Mouse (Mus musculus): ENCODE results near the gene Gm21985. TPM values are rescaled to one million over a fixed set of nuclear protein-coding genes. Genes with fewer than 3 reads are reported as not detected.

Gm21985 gene
- polyA plus RNA-seq, 1 experiment from 2014 or later, result not detected

GRCm38 (mm10) chr2:112367726-112368673, 101.9 kb downstream of the Gm21985 start, which contains the start of gene Emc4:
Gene Emc4, minus strand, starts transcription at chr2:112368027.
- Histone ChIP-seq H3K9me3 (replicated peaks; ENCODE audit: control insufficient read depth, low read length) (no peaks in the 10 kb centered on the region), H3K9ac (ENCODE audit: low read depth, low read length) (peak within 1 kb of the TSS; percentile 90), H3K27me3 (ENCODE audit: control insufficient read depth, insufficient read depth, low read depth, low read length) (no peaks in the 10 kb centered on the region), H3K4me1 (ENCODE audit: control insufficient read depth, low read depth, low read length) (peaks cover 13% of the 10 kb centered on the region), H3K4me2 (ENCODE audit: low read depth, low read length) (peak within 1 kb of the TSS; percentile 84), H3K4me3 (ENCODE audit: low read depth, low read length) (peak within 1 kb of the TSS; percentile 99), H3K27ac (ENCODE audit: low read length) (peak within 1 kb of the TSS; percentile 87), H3K36me3 (ENCODE audit: control insufficient read depth, insufficient read depth) (peaks cover 14% of the 10 kb centered on the region)
- WGBS (ENCODE audit: insufficient replicate concordance), result 1% methylated on average over 46 of the region's 46 CpGs
- peak; percentile 84 for ATAC-seq (ENCODE audit: low read depth)

DNA sequence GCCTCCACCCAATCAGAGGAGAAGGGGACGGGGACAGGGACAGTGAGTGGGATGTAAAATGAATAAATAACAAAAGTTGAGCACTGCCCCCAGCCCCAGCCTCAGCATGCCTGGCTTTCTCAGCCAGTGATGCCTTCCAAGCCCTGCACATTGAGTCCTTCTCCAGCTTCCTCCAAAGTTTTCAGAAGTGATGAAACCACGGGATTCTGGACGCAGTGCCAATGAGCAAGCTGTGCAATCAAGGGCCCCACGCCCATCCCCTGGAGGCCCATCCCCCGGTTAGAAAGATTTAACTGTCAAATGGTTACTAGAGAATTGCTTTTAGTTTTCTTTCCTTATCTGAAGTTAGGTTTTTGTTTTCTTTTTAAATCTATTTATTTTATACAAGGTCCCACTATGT, 103.8 kb downstream of the Gm21985 start:
- WGBS (ENCODE audit: insufficient replicate concordance), result 34% methylated on average over 5 of the region's 5 CpGs
- no peak overlapping the region for H3K27ac ChIP-seq (ENCODE audit: low read length)

GRCm38 (mm10) chr2:112373141-112373540, 107.0 kb downstream of the Gm21985 start:
- no peak overlapping the region for H3K9ac ChIP-seq (ENCODE audit: low read depth, low read length)
- no peaks in the 10 kb centered on the region for H3K36me3 ChIP-seq (ENCODE audit: control insufficient read depth, insufficient read depth)
- H3K27ac ChIP-seq (ENCODE audit: low read length), result no peak overlapping the region
- no peak overlapping the region for H3K4me2 ChIP-seq (ENCODE audit: low read depth, low read length)
- H3K4me1 ChIP-seq (ENCODE audit: control insufficient read depth, low read depth, low read length), result no peaks in the 10 kb centered on the region; the same call in 1 of the 2 replicates
- H3K4me3 ChIP-seq (ENCODE audit: low read depth, low read length), result no peak overlapping the region
- WGBS (ENCODE audit: insufficient replicate concordance), result 49% methylated on average over 4 of the region's 4 CpGs
- ATAC-seq (ENCODE audit: low read depth), result no peak
- H3K9me3 ChIP-seq (replicated peaks; ENCODE audit: control insufficient read depth, low read length), result no peaks in the 10 kb centered on the region
- no peaks in the 10 kb centered on the region for H3K27me3 ChIP-seq (ENCODE audit: control insufficient read depth, insufficient read depth, low read depth, low read length)

More for the DNA sequence above, 103.8 kb downstream of the Gm21985 start:
- Histone ChIP-seq H3K9ac (ENCODE audit: low read depth, low read length) (no peak overlapping the region), H3K27me3 (ENCODE audit: control insufficient read depth, insufficient read depth, low read depth, low read length) (no peaks in the 10 kb centered on the region), H3K4me3 (ENCODE audit: low read depth, low read length) (no peak overlapping the region), H3K9me3 (replicated peaks; ENCODE audit: control insufficient read depth, low read length) (no peaks in the 10 kb centered on the region), H3K4me1 (ENCODE audit: control insufficient read depth, low read depth, low read length) (peaks cover 13% of the 10 kb centered on the region), H3K36me3 (ENCODE audit: control insufficient read depth, insufficient read depth) (peaks cover 2% of the 10 kb centered on the region), H3K4me2 (ENCODE audit: low read depth, low read length) (no peak overlapping the region)
- no peak for ATAC-seq (ENCODE audit: low read depth)

DNA sequence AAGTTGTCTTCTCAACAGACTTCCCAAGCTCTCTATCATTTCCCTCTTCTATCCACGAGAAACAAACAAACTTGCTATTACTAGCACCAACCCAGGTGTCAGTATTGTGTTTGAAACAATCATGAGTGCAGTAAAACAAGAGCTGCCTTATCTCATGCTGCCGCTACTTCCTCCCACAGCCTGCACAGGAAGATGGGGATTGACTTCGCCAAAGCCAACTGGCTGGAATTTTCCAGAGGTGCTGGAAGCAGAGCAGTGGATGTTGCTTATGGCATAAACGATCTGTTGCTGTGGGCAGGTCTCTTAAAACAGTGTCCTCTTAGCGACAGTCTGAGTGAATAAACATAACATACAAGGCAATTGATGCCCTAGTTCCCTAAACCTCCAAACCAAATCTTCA, 108.5 kb downstream of the Gm21985 start:
- no peaks in the 10 kb centered on the region for H3K27me3 ChIP-seq (ENCODE audit: control insufficient read depth, insufficient read depth, low read depth, low read length)
- H3K36me3 ChIP-seq (ENCODE audit: control insufficient read depth, insufficient read depth), result no peaks in the 10 kb centered on the region
- ATAC-seq (ENCODE audit: low read depth), result no peak
- H3K4me2 ChIP-seq (ENCODE audit: low read depth, low read length), result no peak overlapping the region
- no peak overlapping the region for H3K9ac ChIP-seq (ENCODE audit: low read depth, low read length)
- H3K9me3 ChIP-seq (replicated peaks; ENCODE audit: control insufficient read depth, low read length), result no peaks in the 10 kb centered on the region
- WGBS (ENCODE audit: insufficient replicate concordance), result 13% methylated on average over 5 of the region's 5 CpGs
- no peak overlapping the region for H3K4me3 ChIP-seq (ENCODE audit: low read depth, low read length)
- H3K27ac ChIP-seq (ENCODE audit: low read length), result no peak overlapping the region
- peaks cover 3% of the 10 kb centered on the region for H3K4me1 ChIP-seq (ENCODE audit: control insufficient read depth, low read depth, low read length)

DNA sequence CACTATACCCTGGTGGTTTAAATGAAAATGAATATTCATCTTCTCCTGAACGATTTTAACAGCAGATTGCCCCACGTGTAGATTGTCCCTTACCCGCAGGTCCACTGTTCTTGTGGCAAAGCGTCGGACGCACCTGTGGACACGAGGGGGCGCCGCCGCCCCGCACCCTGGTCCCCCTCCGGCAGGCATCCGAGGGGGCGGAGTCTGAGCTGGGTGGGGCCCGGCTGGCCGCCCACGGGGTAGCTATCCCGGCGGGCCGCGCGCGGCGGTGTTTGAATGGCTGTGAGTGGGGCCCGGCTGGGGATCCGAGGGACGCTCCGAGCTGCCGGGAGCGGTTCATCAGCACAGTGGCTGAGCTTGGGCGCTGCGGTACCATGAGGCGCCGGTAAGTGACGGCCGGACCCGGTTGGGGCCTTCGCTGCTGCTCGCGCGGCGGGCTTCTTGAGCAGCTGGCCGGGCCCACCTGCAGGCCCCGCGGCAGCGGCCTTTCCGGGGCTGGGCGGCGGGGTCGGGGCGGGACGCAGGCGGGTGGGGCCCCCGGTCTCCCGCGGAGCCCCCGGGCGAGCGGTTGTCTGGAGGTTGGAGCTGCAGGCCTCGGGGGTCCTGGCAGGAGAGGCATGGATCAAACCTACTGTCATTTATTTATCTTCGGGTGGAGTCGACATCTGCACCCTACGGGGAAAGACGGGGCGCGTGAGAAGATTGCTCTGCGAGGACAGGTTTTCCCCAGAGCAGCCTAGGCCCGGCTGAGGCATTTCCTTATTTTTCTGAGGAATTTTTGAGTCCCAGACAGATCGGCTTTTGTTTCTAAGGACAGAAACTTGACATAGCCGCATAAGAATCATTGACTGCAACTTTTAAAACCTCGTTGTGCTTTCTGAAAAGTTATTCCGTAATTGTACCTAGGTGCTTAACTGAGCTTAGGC, 113.1 kb downstream of the Gm21985 start, which contains the start of gene Katnbl1:
Gene Katnbl1 (plus strand): TSS at position 239 of the 926 bp plus-strand sequence.
- Histone ChIP-seq H3K27ac (ENCODE audit: low read length) (peak within 1 kb of the TSS; percentile 91), H3K4me1 (ENCODE audit: control insufficient read depth, low read depth, low read length) (peaks cover 17% of the 10 kb centered on the region), H3K4me3 (ENCODE audit: low read depth, low read length) (peak within 1 kb of the TSS; percentile 99), H3K4me2 (ENCODE audit: low read depth, low read length) (peak within 1 kb of the TSS; percentile 78), H3K9ac (ENCODE audit: low read depth, low read length) (peak within 1 kb of the TSS; percentile 99), H3K9me3 (replicated peaks; ENCODE audit: control insufficient read depth, low read length) (no peaks in the 10 kb centered on the region), H3K36me3 (ENCODE audit: control insufficient read depth, insufficient read depth) (no peaks in the 10 kb centered on the region), H3K27me3 (ENCODE audit: control insufficient read depth, insufficient read depth, low read depth, low read length) (no peaks in the 10 kb centered on the region)
- WGBS (ENCODE audit: insufficient replicate concordance), result under 1% methylated on average over 72 of the region's 72 CpGs
- peak; percentile 100 for ATAC-seq (ENCODE audit: low read depth)

- peak overlapping the region; percentile 91 for H3K27ac ChIP-seq (ENCODE audit: low read length)
- peak overlapping the region; percentile 99 for H3K9ac ChIP-seq (ENCODE audit: low read depth, low read length)
- 26% methylated on average over 8 of the region's 8 CpGs for WGBS (ENCODE audit: insufficient replicate concordance)
- no peak for ATAC-seq (ENCODE audit: low read depth)
- H3K4me2 ChIP-seq (ENCODE audit: low read depth, low read length), result peak overlapping the region; percentile 78
- H3K9me3 ChIP-seq (replicated peaks; ENCODE audit: control insufficient read depth, low read length), result no peaks in the 10 kb centered on the region
- peak overlapping the region; percentile 99 for H3K4me3 ChIP-seq (ENCODE audit: low read depth, low read length)
- H3K4me1 ChIP-seq (ENCODE audit: control insufficient read depth, low read depth, low read length), result peaks cover 17% of the 10 kb centered on the region
- H3K36me3 ChIP-seq (ENCODE audit: control insufficient read depth, insufficient read depth), result no peaks in the 10 kb centered on the region
- no peaks in the 10 kb centered on the region for H3K27me3 ChIP-seq (ENCODE audit: control insufficient read depth, insufficient read depth, low read depth, low read length)
Measured at GRCm38 (mm10) chr2:112380131-112380530, 114.0 kb downstream of the Gm21985 start.

GRCm38 (mm10) chr2:112381219-112381618, 115.1 kb downstream of the Gm21985 start:
- Histone ChIP-seq H3K27me3 (ENCODE audit: control insufficient read depth, insufficient read depth, low read depth, low read length) (no peaks in the 10 kb centered on the region), H3K4me3 (ENCODE audit: low read depth, low read length) (no peak overlapping the region), H3K4me1 (ENCODE audit: control insufficient read depth, low read depth, low read length) (peaks cover 17% of the 10 kb centered on the region), H3K36me3 (ENCODE audit: control insufficient read depth, insufficient read depth) (no peaks in the 10 kb centered on the region), H3K27ac (ENCODE audit: low read length) (no peak overlapping the region), H3K9ac (ENCODE audit: low read depth, low read length) (no peak overlapping the region), H3K9me3 (replicated peaks; ENCODE audit: control insufficient read depth, low read length) (no peaks in the 10 kb centered on the region), H3K4me2 (ENCODE audit: low read depth, low read length) (no peak overlapping the region)
- no peak for ATAC-seq (ENCODE audit: low read depth)
- WGBS (ENCODE audit: insufficient replicate concordance), result 92% methylated on average over 1 of the region's 1 CpGs

DNA sequence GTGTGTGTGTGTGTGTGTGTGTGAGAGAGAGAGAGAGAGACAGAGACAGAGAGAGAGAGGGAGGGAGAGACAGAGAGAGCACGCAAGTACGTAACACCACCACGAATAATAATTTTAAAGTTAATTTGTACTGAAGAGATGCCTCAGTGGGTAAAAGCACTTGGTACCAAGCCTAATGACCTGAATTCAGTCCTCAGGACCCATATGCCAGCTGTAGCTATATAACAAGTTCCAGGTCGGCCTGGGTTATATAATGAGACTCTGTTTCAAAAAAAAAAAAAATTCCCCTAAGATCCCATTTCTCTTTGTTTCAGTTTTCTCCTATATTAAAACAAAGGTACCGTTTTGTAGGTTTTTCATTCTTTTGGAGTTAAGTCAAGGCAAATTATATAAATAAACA, 124.7 kb downstream of the Gm21985 start:
- Histone ChIP-seq H3K27ac (ENCODE audit: low read length) (no peak overlapping the region), H3K4me1 (ENCODE audit: control insufficient read depth, low read depth, low read length) (no peaks in the 10 kb centered on the region; the same call in none of the 2 replicates), H3K27me3 (ENCODE audit: control insufficient read depth, insufficient read depth, low read depth, low read length) (no peaks in the 10 kb centered on the region), H3K9me3 (replicated peaks; ENCODE audit: control insufficient read depth, low read length) (no peaks in the 10 kb centered on the region), H3K9ac (ENCODE audit: low read depth, low read length) (no peak overlapping the region), H3K36me3 (ENCODE audit: control insufficient read depth, insufficient read depth) (no peaks in the 10 kb centered on the region), H3K4me3 (ENCODE audit: low read depth, low read length) (no peak overlapping the region), H3K4me2 (ENCODE audit: low read depth, low read length) (no peak overlapping the region)
- ATAC-seq (ENCODE audit: low read depth), result no peak
- WGBS (ENCODE audit: insufficient replicate concordance), result 84% methylated on average over 5 of the region's 5 CpGs

All from liver, embryonic 16.5 days (tissue).